Mouse (Mus musculus): ENCODE measurements around the gene Rab9. TPM values are rescaled to one million over a fixed set of nuclear protein-coding genes. Genes with fewer than 3 reads are reported as not detected.

Rab9 gene
- polyA plus RNA-seq, 1 experiment from 2014 or later = 48.7 TPM

DNA sequence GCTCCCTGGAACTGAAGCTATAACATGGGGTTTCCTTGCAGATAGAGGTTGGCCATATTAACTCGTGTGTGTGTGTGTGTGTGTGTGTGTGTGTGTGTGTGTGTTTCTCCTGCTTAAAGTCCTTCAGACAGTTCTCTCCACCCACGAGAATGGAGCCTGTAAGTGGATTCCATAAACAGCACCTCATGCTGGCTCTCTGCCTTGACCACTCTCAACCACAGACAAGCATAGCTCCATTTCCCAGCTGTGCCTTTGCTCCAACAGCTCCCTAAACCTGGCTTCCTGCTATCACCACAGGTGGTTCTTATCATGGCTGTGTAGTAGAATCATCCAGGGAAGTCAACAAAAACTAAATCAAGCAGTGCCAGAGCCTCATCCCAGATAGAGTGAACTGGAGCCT lies 24.8 kb upstream of the Rab9 start:
- WGBS = 87% methylated on average over 2 of the region's 2 CpGs
- no peak overlapping the region for H3K9ac ChIP-seq (replicated peaks)
- no peaks in the 10 kb centered on the region for H3K9me3 ChIP-seq
- no peaks in the 10 kb centered on the region for H3K36me3 ChIP-seq
- H3K27ac ChIP-seq (replicated peaks) = no peak overlapping the region
- ATAC-seq (ENCODE audit: low FRiP score, low read depth) = no peak
- no peaks in the 10 kb centered on the region for H3K4me1 ChIP-seq
- no peak overlapping the region for H3K4me3 ChIP-seq
- H3K4me2 ChIP-seq (replicated peaks) = no peak overlapping the region
- H3K27me3 ChIP-seq = peaks cover 16% of the 10 kb centered on the region

- Histone ChIP-seq H3K4me1 (no peaks in the 10 kb centered on the region), H3K4me2 (replicated peaks) (no peak overlapping the region), H3K9ac (replicated peaks) (no peak overlapping the region), H3K36me3 (no peaks in the 10 kb centered on the region), H3K9me3 (no peaks in the 10 kb centered on the region), H3K27ac (replicated peaks) (no peak overlapping the region), H3K27me3 (peaks cover 10% of the 10 kb centered on the region), H3K4me3 (no peak overlapping the region)
- 79% methylated on average over 1 of the region's 1 CpGs for WGBS
- ATAC-seq (ENCODE audit: low FRiP score, low read depth) = no peak
Measured at GRCm38 (mm10) chrX:166499496-166500190, 20.0 kb upstream of the Rab9 start.

GRCm38 (mm10) chrX:166497771-166498170 lies 18.1 kb upstream of the Rab9 start:
- Histone ChIP-seq H3K4me1 (no peaks in the 10 kb centered on the region), H3K36me3 (no peaks in the 10 kb centered on the region), H3K27me3 (peaks cover 5% of the 10 kb centered on the region; the same call in 1 of the 2 replicates), H3K4me3 (no peak overlapping the region), H3K9me3 (no peaks in the 10 kb centered on the region), H3K9ac (replicated peaks) (no peak overlapping the region), H3K4me2 (replicated peaks) (no peak overlapping the region), H3K27ac (replicated peaks) (no peak overlapping the region)
- 61% methylated on average over 4 of the region's 4 CpGs for WGBS
- peak; percentile 44 for ATAC-seq (ENCODE audit: low FRiP score, low read depth)

- no peak overlapping the region for H3K9ac ChIP-seq (replicated peaks)
- no peak overlapping the region for H3K4me3 ChIP-seq
- peaks cover 2% of the 10 kb centered on the region; the same call in 1 of the 2 replicates for H3K27me3 ChIP-seq
- no peak for ATAC-seq (ENCODE audit: low FRiP score, low read depth)
- no peak overlapping the region for H3K27ac ChIP-seq (replicated peaks)
- no peaks in the 10 kb centered on the region for H3K9me3 ChIP-seq
- WGBS = 93% methylated on average over 2 of the region's 2 CpGs
- H3K4me1 ChIP-seq = no peaks in the 10 kb centered on the region
- H3K36me3 ChIP-seq = no peaks in the 10 kb centered on the region
- no peak overlapping the region for H3K4me2 ChIP-seq (replicated peaks)
Measured at GRCm38 (mm10) chrX:166495052-166495451, 15.4 kb upstream of the Rab9 start.

DNA sequence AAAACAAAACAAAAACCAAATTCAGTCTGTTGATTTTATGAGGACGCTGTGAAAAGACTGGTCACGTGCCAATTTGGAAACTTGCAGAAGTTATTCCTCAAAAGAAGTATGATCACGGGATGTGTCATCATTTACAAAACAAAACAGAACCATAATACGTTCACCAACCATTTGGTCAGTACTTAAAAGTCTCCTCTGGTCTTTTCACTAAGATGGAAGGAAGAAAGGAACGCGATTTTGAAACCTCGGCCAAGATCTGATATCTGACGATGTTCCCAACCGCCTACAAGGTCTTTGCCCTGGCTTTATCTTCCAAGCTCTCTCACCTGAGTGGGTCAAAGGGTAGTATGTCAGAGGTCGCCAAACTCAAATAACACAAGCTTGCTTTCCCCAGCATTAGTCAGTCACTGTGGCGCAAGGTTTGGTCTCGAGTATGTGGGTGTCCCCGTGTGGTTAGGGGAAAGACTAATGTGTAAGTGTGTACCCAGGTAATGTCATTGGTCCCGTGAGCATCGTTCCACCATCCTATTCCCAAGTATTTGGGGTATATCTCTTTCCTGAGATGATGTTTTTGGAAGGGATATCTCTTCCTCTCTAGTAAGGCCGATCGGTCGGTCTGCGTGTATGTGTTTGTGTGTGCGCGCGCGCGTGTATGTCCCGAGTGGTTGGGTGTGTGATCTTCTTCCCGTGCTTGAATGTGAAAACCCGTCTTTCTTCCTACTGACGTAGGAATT lies 869 bp downstream of the Rab9 start:
- H3K9me3 ChIP-seq = no peaks in the 10 kb centered on the region

GRCm38 (mm10) chrX:166477393-166477792 lies 2.3 kb downstream of the Rab9 start:
- Histone ChIP-seq H3K4me3 (no peak overlapping the region), H3K36me3 (no peaks in the 10 kb centered on the region), H3K27me3 (peaks cover 15% of the 10 kb centered on the region; the same call in 1 of the 2 replicates), H3K9ac (replicated peaks) (no peak overlapping the region), H3K4me2 (replicated peaks) (peak overlapping the region; percentile 60; the same call in 1 of the 2 replicates), H3K9me3 (no peaks in the 10 kb centered on the region), H3K27ac (replicated peaks) (no peak overlapping the region), H3K4me1 (0 out of 2 replicates have a peak, but pooled peaks cover 2% of the 10 kb centered on the region)
- WGBS = 79% methylated on average over 6 of the region's 6 CpGs
- no peak for ATAC-seq (ENCODE audit: low FRiP score, low read depth)

More for the DNA sequence above, 869 bp downstream of the Rab9 start:
- H3K4me1 ChIP-seq = 0 out of 2 replicates have a peak, but pooled peaks cover 2% of the 10 kb centered on the region
- peak; percentile 16 for ATAC-seq (ENCODE audit: low FRiP score, low read depth)
- no peaks in the 10 kb centered on the region for H3K36me3 ChIP-seq
- peak overlapping the region; percentile 67 for H3K9ac ChIP-seq (replicated peaks)
- H3K4me2 ChIP-seq (replicated peaks) = peak overlapping the region; percentile 60
- H3K27ac ChIP-seq (replicated peaks) = peak overlapping the region; percentile 73; the same call in 1 of the 2 replicates
- H3K4me3 ChIP-seq = peak overlapping the region; percentile 63
- H3K27me3 ChIP-seq = peaks cover 16% of the 10 kb centered on the region; the same call in 1 of the 2 replicates
- 26% methylated on average over 28 of the region's 28 CpGs for WGBS

DNA sequence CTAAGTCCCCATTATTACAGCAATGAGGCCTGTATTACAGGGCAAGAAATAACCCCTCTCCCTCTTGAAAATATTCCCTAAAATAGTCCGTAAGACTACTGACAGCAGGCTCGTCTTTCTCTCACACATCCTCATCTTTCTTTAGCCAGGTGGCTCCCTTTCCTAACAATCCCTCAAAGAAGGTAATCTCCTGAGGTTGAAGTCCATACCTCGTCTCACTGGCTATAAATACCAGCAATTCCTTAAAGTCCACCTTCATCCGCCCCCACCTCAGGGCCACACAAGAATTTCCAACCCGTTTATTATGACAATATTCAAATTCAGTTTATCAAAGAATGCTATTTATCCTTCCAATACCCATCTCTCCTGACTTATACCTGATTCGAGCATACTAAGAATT lies 7.1 kb downstream of the Rab9 start:
- H3K27me3 ChIP-seq = peaks cover 23% of the 10 kb centered on the region; the same call in 1 of the 2 replicates
- H3K36me3 ChIP-seq = no peaks in the 10 kb centered on the region
- H3K9ac ChIP-seq (replicated peaks) = no peak overlapping the region
- 86% methylated on average over 6 of the region's 6 CpGs for WGBS
- no peak overlapping the region for H3K4me3 ChIP-seq
- H3K27ac ChIP-seq (replicated peaks) = no peak overlapping the region
- no peaks in the 10 kb centered on the region for H3K9me3 ChIP-seq
- no peak for ATAC-seq (ENCODE audit: low FRiP score, low read depth)
- H3K4me2 ChIP-seq (replicated peaks) = no peak overlapping the region
- 0 out of 2 replicates have a peak, but pooled peaks cover 2% of the 10 kb centered on the region for H3K4me1 ChIP-seq

DNA sequence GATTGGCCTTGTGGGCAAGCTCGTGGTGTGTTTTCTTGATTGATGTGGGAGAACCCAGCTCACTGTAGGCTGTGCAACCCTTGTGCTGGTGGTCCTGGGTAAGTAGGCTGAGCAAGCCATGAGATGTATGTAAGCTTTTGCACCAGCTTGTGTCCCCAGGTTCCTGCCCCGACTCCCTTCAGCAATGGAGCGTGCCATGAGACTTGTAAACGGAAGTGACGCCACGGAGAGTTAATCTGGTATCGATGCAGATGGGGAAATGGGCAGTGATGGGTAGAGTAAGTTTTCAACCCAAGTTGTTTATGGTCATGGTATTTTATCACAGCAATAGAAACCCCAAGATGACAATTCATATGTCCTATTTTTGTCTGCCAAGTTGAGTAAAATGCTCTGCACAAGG lies 11.3 kb downstream of the Rab9 start:
- 94% methylated on average over 7 of the region's 7 CpGs for WGBS
- H3K27ac ChIP-seq (replicated peaks) = no peak overlapping the region
- H3K9ac ChIP-seq (replicated peaks) = no peak overlapping the region
- ATAC-seq (ENCODE audit: low FRiP score, low read depth) = no peak
- H3K36me3 ChIP-seq = no peaks in the 10 kb centered on the region
- H3K9me3 ChIP-seq = no peaks in the 10 kb centered on the region
- peaks cover 12% of the 10 kb centered on the region; the same call in 1 of the 2 replicates for H3K27me3 ChIP-seq
- no peaks in the 10 kb centered on the region for H3K4me1 ChIP-seq
- no peak overlapping the region for H3K4me2 ChIP-seq (replicated peaks)
- no peak overlapping the region for H3K4me3 ChIP-seq

- H3K4me2 ChIP-seq (replicated peaks) = no peak overlapping the region
- no peaks in the 10 kb centered on the region for H3K9me3 ChIP-seq
- H3K27ac ChIP-seq (replicated peaks) = no peak overlapping the region
- no peaks in the 10 kb centered on the region; the same call in 1 of the 2 replicates for H3K27me3 ChIP-seq
- H3K4me1 ChIP-seq = no peaks in the 10 kb centered on the region
- no peak overlapping the region for H3K9ac ChIP-seq (replicated peaks)
- ATAC-seq (ENCODE audit: low FRiP score, low read depth) = no peak
- no peaks in the 10 kb centered on the region for H3K36me3 ChIP-seq
- H3K4me3 ChIP-seq = no peak overlapping the region
- WGBS = 88% methylated on average over 1 of the region's 1 CpGs
Measured at GRCm38 (mm10) chrX:166455525-166455924, 24.1 kb downstream of the Rab9 start.

GRCm38 (mm10) chrX:166454331-166454730 lies 25.3 kb downstream of the Rab9 start:
- no peak overlapping the region for H3K9ac ChIP-seq (replicated peaks)
- H3K4me3 ChIP-seq = no peak overlapping the region
- H3K27me3 ChIP-seq = no peaks in the 10 kb centered on the region; the same call in 1 of the 2 replicates
- no peak overlapping the region for H3K4me2 ChIP-seq (replicated peaks)
- ATAC-seq (ENCODE audit: low FRiP score, low read depth) = no peak
- H3K4me1 ChIP-seq = no peaks in the 10 kb centered on the region
- H3K36me3 ChIP-seq = no peaks in the 10 kb centered on the region
- 77% methylated on average over 3 of the region's 3 CpGs for WGBS
- H3K27ac ChIP-seq (replicated peaks) = no peak overlapping the region
- H3K9me3 ChIP-seq = no peaks in the 10 kb centered on the region

GRCm38 (mm10) chrX:166453532-166453931 lies 26.1 kb downstream of the Rab9 start:
- Histone ChIP-seq H3K4me1 (no peaks in the 10 kb centered on the region), H3K9me3 (no peaks in the 10 kb centered on the region), H3K9ac (replicated peaks) (no peak overlapping the region), H3K36me3 (no peaks in the 10 kb centered on the region), H3K27ac (replicated peaks) (no peak overlapping the region), H3K27me3 (no peaks in the 10 kb centered on the region; the same call in none of the 2 replicates), H3K4me3 (no peak overlapping the region), H3K4me2 (replicated peaks) (no peak overlapping the region)
- WGBS = 84% methylated on average over 6 of the region's 6 CpGs
- no peak for ATAC-seq (ENCODE audit: low FRiP score, low read depth)

- 83% methylated on average over 3 of the region's 3 CpGs for WGBS
- Histone ChIP-seq H3K27me3 (peaks cover 55% of the 10 kb centered on the region), H3K4me1 (0 out of 2 replicates have a peak, but pooled peaks cover 1% of the 10 kb centered on the region), H3K4me3 (no peak overlapping the region), H3K9ac (replicated peaks) (no peak overlapping the region), H3K4me2 (replicated peaks) (no peak overlapping the region), H3K27ac (replicated peaks) (no peak overlapping the region), H3K36me3 (no peaks in the 10 kb centered on the region), H3K9me3 (no peaks in the 10 kb centered on the region)
- no peak for ATAC-seq (ENCODE audit: low FRiP score, low read depth)
Measured at GRCm38 (mm10) chrX:166444552-166444951, 35.1 kb downstream of the Rab9 start.
